Comparison of ENCODE assay signal across 21 mouse cellular contexts in genomic region chr5:139991531-139991930, GRCm38 (mm10).
DNase-seq lines count a peak whose midpoint lies in the region.
"Had no signal": no experiment of that assay in that cellular context is flagged by ENCODE, and none has a peak within 500 bp of the region (broad histone marks: within the 10 kb centered on the region; RNA-seq: fewer than 3 reads in every experiment).

No protein-coding gene starts in this region.

- DNase-seq in 3T3-L1 (ENCODE audit: low read depth, low spot score) (peak; percentile 59), 416B (ENCODE audit: low read depth) (peak; percentile 5), NIH3T3 (ENCODE audit: low read depth) (peak; percentile 67), adipocyte (ENCODE audit: low spot score) (peak; percentile 12)
- no peak for DNase-seq in lung, postnatal 36 days
- no peak for DNase-seq in right cerebral cortex, adult 2 months (ENCODE audit: low spot score in 2 of 2)
- DNase-seq in right cerebral cortex, adult 18-20 months: no peak
- DNase-seq in thymus, postnatal 10 days (ENCODE audit: low spot score in 2 of 2): no peak
- DNase-seq: adrenal gland, adult 2 months; adrenal gland, adult 8-10 months; adrenal gland, postnatal 10 days; adrenal gland, postnatal 14 days; adrenal gland, postnatal 25 days; adrenal gland, postnatal 36 days; B cell, adult 2 months; cerebellum, adult 11 months; cerebellum, adult 11-12 months; cerebellum, adult 18-20 months; cerebellum, adult 2 months; cerebellum, adult 8-10 months; cerebellum, adult 9-10 months had no signal

Comparison
In these comparisons a context has a peak if more than half of its experiments do, and no peak if none do; other contexts are left out.
1. DNase-seq: peak in 3T3-L1 (single experiment), 416B (single experiment), NIH3T3 (single experiment) and adipocyte (single experiment); none in lung, postnatal 36 days (single experiment), right cerebral cortex, adult 2 months (0 of 2), right cerebral cortex, adult 18-20 months (single experiment) and thymus, postnatal 10 days (0 of 2).